Mouse (Mus musculus): ENCODE measurements around the gene Clip4. TPM values are rescaled to one million over a fixed set of nuclear protein-coding genes. Genes with fewer than 3 reads are reported as not detected.

Clip4 gene
- polyA plus RNA-seq (2017; shearing (Covaris generic)), result not detected

DNA sequence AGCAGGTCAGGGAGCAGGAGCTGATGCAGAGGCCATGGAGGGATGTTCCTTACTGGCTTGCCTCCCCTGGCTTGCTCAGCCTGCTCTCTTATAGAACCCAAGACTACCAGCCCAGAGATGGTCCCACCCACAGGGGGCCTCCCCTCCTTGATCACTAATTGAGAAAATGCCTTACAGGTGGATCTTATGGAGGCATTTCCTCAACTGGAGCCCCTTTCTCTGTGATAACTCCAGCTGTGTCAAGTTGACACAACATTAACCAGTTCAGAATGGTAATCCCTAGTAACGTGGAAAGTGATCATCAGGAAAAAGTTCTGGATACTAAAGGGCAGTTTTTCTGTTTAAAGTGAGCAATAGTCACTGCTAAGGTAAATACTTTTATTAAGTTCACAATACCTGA, at the start of gene Clip4:
Gene Clip4, plus strand, starts transcription at position 301 of the 400 bp plus-strand sequence.

DNA sequence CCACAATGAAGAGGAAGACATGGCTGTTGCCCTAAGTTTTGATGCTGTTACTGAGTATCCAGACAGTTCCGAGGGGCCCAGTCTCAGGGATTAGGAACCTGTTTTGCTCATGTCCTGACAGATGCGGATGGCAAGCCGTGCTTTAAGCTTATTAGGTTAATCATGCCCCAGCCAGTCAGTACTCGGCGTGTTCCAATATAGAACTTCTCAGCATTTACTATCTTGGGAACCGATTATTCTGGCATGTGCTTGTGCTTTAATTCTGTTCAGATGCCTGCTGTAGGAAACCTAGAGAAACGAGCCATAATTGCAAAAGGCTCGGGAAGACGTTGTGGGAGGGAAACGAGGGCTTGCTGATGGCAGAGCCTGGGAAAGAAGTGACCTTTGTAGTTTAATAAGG, 15.4 kb upstream of the Clip4 start, which contains the start of gene Pcare:
Gene Pcare, minus strand, starts transcription at position 64 of the 400 bp plus-strand sequence.

Other genes with a start within 250 kb of the Clip4 start
- 12.2 TPM for gene Ndc80, start 241.6 kb upstream of the Clip4 start, polyA plus RNA-seq (2017; shearing (Covaris generic))
- 0.35 TPM for gene Spdya, start 216.4 kb upstream of the Clip4 start, polyA plus RNA-seq (2017; shearing (Covaris generic))
- gene Wdr43, start 152.6 kb upstream of the Clip4 start, polyA plus RNA-seq (2017; shearing (Covaris generic)), result 140 TPM
- not detected for gene Togaram2, start 95.2 kb upstream of the Clip4 start, polyA plus RNA-seq (2017; shearing (Covaris generic))
- not detected for gene Pcare, start 15.6 kb upstream of the Clip4 start, polyA plus RNA-seq (2017; shearing (Covaris generic))